Mouse (Mus musculus) CH12.LX (cell line): ENCODE measurements around the gene Rell1. TPM values are rescaled to one million over a fixed set of nuclear protein-coding genes. Genes with fewer than 3 reads are reported as not detected.
A peak's percentile ranks its signal among the peaks of the same experiment; 100 is the strongest.

ENCODE experiments used
- DNase-seq: peaks from one replicate; pipeline ENCODE4 v3.0.0-alpha.2; 2013; ENCODE audit errors: extremely low read depth
- H3K27ac ChIP-seq: 2 replicates; pipeline ENCODE4 v1.5.1; 2012; ENCODE audit warnings: low read depth, mild to moderate bottlenecking, control low read depth, moderate library complexity; ENCODE audit not compliant: insufficient read depth
- H3K27me3 ChIP-seq: replicated peaks from 2 replicates; pipeline ENCODE3; 2012; ENCODE audit warnings: inconsistent platforms
- H3K36me3 ChIP-seq, 2 experiments: replicated peaks in 1 of 2; 2 replicates each; pipeline versions ENCODE3 to v1.6.1; 2012; ENCODE audit warnings: inconsistent platforms in 1 of 2, low read length in 1 of 2, mild to moderate bottlenecking in 1 of 2, mixed read lengths in 1 of 2, moderate library complexity in 1 of 2; ENCODE audit not compliant: control insufficient read depth in 1 of 2, insufficient read depth in 1 of 2
- H3K4me1 ChIP-seq, 2 experiments: 2 replicates each; pipeline ENCODE4 v1.6.1; 2012; ENCODE audit warnings: inconsistent platforms in 1 of 2, moderate library complexity in 1 of 2; ENCODE audit not compliant: insufficient read depth in 2 of 2, control insufficient read depth in 1 of 2
- H3K4me2 ChIP-seq: 2 replicates; pipeline ENCODE4 v1.6.1; 2012; ENCODE audit warnings: low read depth, mild to moderate bottlenecking, control low read depth; ENCODE audit not compliant: poor library complexity, insufficient read depth, severe bottlenecking
- H3K4me3 ChIP-seq, 3 experiments: fragments of 150-350 bp in 1 of 3; sonication (generic) in 1 of 3; replicated peaks in 1 of 3; 2 replicates each; pipeline versions ENCODE3 to v1.5.1; 2011 to 2012; ENCODE audit warnings: low read depth in 2 of 3, low read length in 2 of 3, mild to moderate bottlenecking in 2 of 3, moderate library complexity in 2 of 3, control low read depth in 1 of 3, improper control_type of control experiment in 1 of 3, inconsistent platforms in 1 of 3, mixed read lengths in 1 of 3; ENCODE audit not compliant: poor library complexity in 1 of 3
- H3K79me2 ChIP-seq: replicated peaks from 2 replicates; pipeline ENCODE4 v1.6.1; 2012; ENCODE audit warnings: mild to moderate bottlenecking, moderate library complexity; ENCODE audit not compliant: control insufficient read depth, poor library complexity, insufficient read depth, severe bottlenecking; ENCODE audit errors: extremely low read depth
- H3K9ac ChIP-seq: 2 replicates; pipeline ENCODE4 v1.6.1; 2012; ENCODE audit warnings: low read depth, mild to moderate bottlenecking, control low read depth, moderate library complexity; ENCODE audit not compliant: insufficient read depth
- H3K9me3 ChIP-seq: replicated peaks from 2 replicates; pipeline ENCODE3; 2012; ENCODE audit warnings: low read length, inconsistent platforms, mixed read lengths
- BHLHE40 ChIP-seq: IDR thresholded peaks from 2 replicates; pipeline ENCODE4 v1.6.1; 2011; ENCODE audit warnings: mild to moderate bottlenecking, low read depth, low read length, improper control_type of control experiment
- CHD2 ChIP-seq: IDR thresholded peaks from 2 replicates; pipeline ENCODE4 v1.6.1; 2011; ENCODE audit warnings: low read length, improper control_type of control experiment
- ELF1 ChIP-seq: IDR thresholded peaks from 2 replicates; pipeline ENCODE4 v1.6.1; 2014; ENCODE audit warnings: low read depth, mild to moderate bottlenecking, inconsistent platforms, low read length, improper control_type of control experiment
- EP300 ChIP-seq: IDR thresholded peaks from 2 replicates; pipeline ENCODE4 v1.6.1; 2011; ENCODE audit warnings: low read length, improper control_type of control experiment
- ETS1 ChIP-seq: conservative IDR thresholded peaks from 2 replicates; pipeline ENCODE4 v1.6.1; 2012; ENCODE audit warnings: low read depth, mild to moderate bottlenecking, inconsistent platforms, low read length, improper control_type of control experiment, moderate library complexity
- GABPA ChIP-seq: IDR thresholded peaks from 2 replicates; pipeline ENCODE4 v1.6.1; 2012; ENCODE audit warnings: low read depth, low read length, improper control_type of control experiment, inconsistent platforms; ENCODE audit not compliant: insufficient replicate concordance
- MAZ ChIP-seq: IDR thresholded peaks from 2 replicates; pipeline ENCODE4 v1.6.1; 2012; ENCODE audit warnings: low read depth, mild to moderate bottlenecking, inconsistent platforms, low read length, improper control_type of control experiment, moderate library complexity
- MEF2A ChIP-seq: IDR thresholded peaks from 2 replicates; pipeline ENCODE4 v1.6.1; 2014; ENCODE audit warnings: low read depth, mild to moderate bottlenecking, inconsistent platforms, low read length, improper control_type of control experiment, borderline replicate concordance
- NELFE ChIP-seq: IDR thresholded peaks from 2 replicates; pipeline ENCODE4 v1.6.1; 2011; ENCODE audit warnings: low read depth, low read length, improper control_type of control experiment
- NRF1 ChIP-seq: IDR thresholded peaks from 2 replicates; pipeline ENCODE4 v1.6.1; 2014; ENCODE audit warnings: low read depth, mild to moderate bottlenecking, inconsistent platforms, low read length, improper control_type of control experiment, moderate library complexity
- RAD21 ChIP-seq: IDR thresholded peaks from 2 replicates; pipeline ENCODE4 v1.6.1; 2011; ENCODE audit warnings: low read depth, mild to moderate bottlenecking, low read length, improper control_type of control experiment, moderate library complexity
- USF1 ChIP-seq: IDR thresholded peaks from 2 replicates; pipeline ENCODE4 v1.6.1; 2014; ENCODE audit warnings: low read depth, mild to moderate bottlenecking, inconsistent platforms, low read length, improper control_type of control experiment
- ZC3H11A ChIP-seq: IDR thresholded peaks from 2 replicates; pipeline ENCODE4 v1.6.1; 2012; ENCODE audit warnings: low read depth, mild to moderate bottlenecking, inconsistent platforms, low read length, improper control_type of control experiment
- dilution Hi-C: fragments of 300-500 bp; cut with MboI; formaldehyde crosslinking; loops from 2 replicates; pipeline ENCODE4 v1.14.3; 2020; ENCODE audit warnings: low sequenced_read_pairs; ENCODE audit not compliant: extremely low pct_unique_long_range_greater_than_20kb, extremely low pct_ligation_motif_present
- in situ Hi-C: fragments of 300-500 bp; cut with MboI; formaldehyde crosslinking; loops from 3 replicates; pipeline ENCODE4 v1.14.3; 2019; ENCODE audit warnings: low sequenced_read_pairs, low pct_ligation_motif_present, low pct_unique_long_range_greater_than_20kb, mixed read lengths
- polyA plus RNA-seq: library from polyadenylated mRNA; unstranded; fragments of >175 nt; gene quantifications from 2 replicates; pipeline ENCODE4 v1.2.1, GENCODE M21; 2012; ENCODE audit warnings: low read depth; ENCODE audit not compliant: insufficient read length
- total RNA-seq, 2 experiments: library from RNA; depleted of rRNA; stranded (reverse); fragments of 300-350 nt in 1 of 2; fragments of >200 nt in 1 of 2; gene quantifications; 2 replicates each; pipeline ENCODE4 v1.2.3; 2012 to 2014

Gene Rell1
- total and polyA plus RNA-seq, 3 experiments, result 1.4 to 1.6 (median 1.5) TPM

- no peak for TF ChIP-seq USF1
- TF ChIP-seq ZC3H11A, result no peak
- TF ChIP-seq, all 38 proteins: peak for 14
These were observed 11.1 kb downstream of the Rell1 start (continued) for GRCm38 (mm10) chr5:63957607-63958006.

- Histone ChIP-seq H3K4me2 (peak overlapping the region; percentile 83), H3K4me3 (no peak overlapping the region), H3K9ac (0 out of 2 replicates have a peak overlapping the region, but pooled peaks have one; percentile 0), H3K4me1 (peaks cover 21 to 47% of the 10 kb centered on the region in 2 experiments), H3K36me3 (peaks cover 0 to 4% of the 10 kb centered on the region in 2 experiments), H3K27me3 (no peaks in the 10 kb centered on the region), H3K27ac (no peak overlapping the region), H3K79me2 (no peaks in the 10 kb centered on the region), H3K9me3 (peaks cover 3% of the 10 kb centered on the region)
- peak; percentile 56 for DNase-seq
- in situ Hi-C loops, result loop anchor here (5.0 kb wide), 1 partner anchor 44 kb away; no protein-coding TSS in a partner anchor
- dilution Hi-C loops, result no loop called here
- TF ChIP-seq CHD2 (no peak), MEF2A (peak; percentile 92), EP300 (peak; percentile 48; the same call in 1 of the 2 replicates), ETS1 (0 out of 2 replicates have a peak, but pooled peaks have one; percentile 17), GABPA (no peak)
These were observed 12.3 kb downstream of the Rell1 start for GRCm38 (mm10) chr5:63956411-63956810.

DNA sequence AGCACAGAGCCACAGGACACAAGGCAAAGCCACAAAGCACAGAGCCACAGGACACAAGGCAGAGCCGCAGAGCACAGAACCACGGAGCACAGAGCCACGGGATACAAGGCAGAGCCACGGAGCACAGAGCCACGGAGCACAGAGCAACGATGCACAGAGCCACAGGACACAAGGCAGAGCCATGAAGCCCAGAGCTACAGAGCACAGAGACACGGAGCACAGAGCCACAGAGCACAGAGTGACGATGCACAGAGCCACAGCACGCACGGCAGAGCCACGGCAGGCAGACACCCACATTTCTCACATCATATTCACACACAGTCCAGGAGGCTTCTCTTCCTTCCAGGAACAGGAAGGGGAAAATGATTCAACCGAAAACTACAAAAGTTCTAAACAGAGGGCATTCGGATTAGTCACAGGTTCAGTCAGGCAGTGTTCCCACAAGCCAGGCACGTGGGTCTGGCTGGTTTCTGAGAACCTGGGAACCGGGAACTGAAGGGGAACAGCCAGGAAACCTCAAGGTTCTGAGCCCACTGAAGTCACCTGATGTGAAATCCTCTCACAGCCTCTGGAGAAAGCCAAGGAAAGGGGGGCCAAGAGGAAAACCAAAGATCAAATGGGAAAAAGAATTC, 15.2 kb downstream of the Rell1 start:
- TF ChIP-seq MEF2A, result no peak
- no peak for TF ChIP-seq MAZ
- no peak for TF ChIP-seq ETS1
- TF ChIP-seq CHD2, result no peak
- dilution Hi-C loops, result no loop called here
- DNase-seq, result no peak

GRCm38 (mm10) chr5:63952039-63952438, 16.7 kb downstream of the Rell1 start:
- dilution Hi-C loops (no loop called here), in situ Hi-C loops (no loop called here)
- Histone ChIP-seq H3K27ac (no peak overlapping the region), H3K79me2 (no peaks in the 10 kb centered on the region), H3K4me1 (peaks cover 9 to 26% of the 10 kb centered on the region in 2 experiments), H3K9ac (no peak overlapping the region), H3K36me3 (peaks cover 0 to 5% of the 10 kb centered on the region in 2 experiments), H3K4me2 (no peak overlapping the region), H3K4me3 (no peak overlapping the region), H3K27me3 (no peaks in the 10 kb centered on the region), H3K9me3 (peaks cover 3% of the 10 kb centered on the region)
- DNase-seq, result no peak
- TF ChIP-seq NRF1, result no peak
- TF ChIP-seq NELFE, result no peak
- no peak for TF ChIP-seq RAD21
- no peak for TF ChIP-seq ELF1
- TF ChIP-seq BHLHE40, result no peak

More for the DNA sequence above, 15.2 kb downstream of the Rell1 start:
- no peak overlapping the region for H3K9ac ChIP-seq
- H3K4me2 ChIP-seq, result no peak overlapping the region
- peaks cover 15 to 39% of the 10 kb centered on the region in 2 experiments for H3K4me1 ChIP-seq
- peaks cover 0 to 5% of the 10 kb centered on the region in 2 experiments for H3K36me3 ChIP-seq
- H3K27me3 ChIP-seq, result no peaks in the 10 kb centered on the region
- H3K79me2 ChIP-seq, result no peaks in the 10 kb centered on the region
- in situ Hi-C loops, result no loop called here
- no peak overlapping the region for H3K4me3 ChIP-seq
- peaks cover 3% of the 10 kb centered on the region for H3K9me3 ChIP-seq
- H3K27ac ChIP-seq, result no peak overlapping the region
